Comparison of ENCODE assay signal across 11 mouse cellular contexts in genomic region chr7:127869149-127869810, GRCm38 (mm10). TPM values are rescaled to one million over a fixed set of nuclear protein-coding genes. Genes with fewer than 3 reads are reported as not detected.
A peak's percentile ranks its signal among the peaks of the same experiment; 100 is the strongest.
DNase-seq lines count a peak whose midpoint lies in the region; ATAC-seq and TF ChIP-seq lines count a peak whose summit lies in the region.
"Had no signal": no experiment of that assay in that cellular context is flagged by ENCODE, and none has a peak within 500 bp of the region (broad histone marks: within the 10 kb centered on the region; RNA-seq: fewer than 3 reads in every experiment).

No protein-coding gene starts in this region.

- peaks cover 13% of the 10 kb centered on the region for H3K4me1 ChIP-seq in kidney, embryonic 15.5 days
- peaks cover 4% of the 10 kb centered on the region for H3K4me1 ChIP-seq in embryonic facial prominence, embryonic 14.5 days (ENCODE audit: control insufficient read depth, insufficient read depth, low read length)
- peaks cover 10% of the 10 kb centered on the region for H3K4me1 ChIP-seq in liver, postnatal 0 days (ENCODE audit: insufficient read depth)

- intact Hi-C loops in left cerebral cortex, postnatal 14 days (cut with DNase I), result no loop called here

- no peak for TF ChIP-seq CTCF in liver, postnatal 0 days (IDR thresholded peaks at IDR 0.05; ENCODE audit: low read depth)

- no peak for TF ChIP-seq EP300 in liver, postnatal 0 days (IDR thresholded peaks at IDR 0.05; ENCODE audit: low read depth)

- peaks cover 68% of the 10 kb centered on the region for H3K36me3 ChIP-seq in kidney, embryonic 15.5 days
- peaks cover 64% of the 10 kb centered on the region for H3K36me3 ChIP-seq in embryonic facial prominence, embryonic 14.5 days (ENCODE audit: control insufficient read depth, insufficient read depth, low read length)
- peaks cover 22% of the 10 kb centered on the region for H3K36me3 ChIP-seq in liver, postnatal 0 days (replicated peaks; ENCODE audit: insufficient read depth, low read length)

- no peaks in the 10 kb centered on the region for H3K27me3 ChIP-seq in kidney, embryonic 15.5 days
- H3K27me3 ChIP-seq in embryonic facial prominence, embryonic 14.5 days (replicated peaks; ENCODE audit: control insufficient read depth, insufficient read depth, low read length), result no peaks in the 10 kb centered on the region
- no peaks in the 10 kb centered on the region for H3K27me3 ChIP-seq in liver, postnatal 0 days (ENCODE audit: insufficient read depth, low read length)
- H3K27me3 ChIP-seq: liver, embryonic 12.5 days had no signal

- no peaks in the 10 kb centered on the region for H3K9me3 ChIP-seq in kidney, embryonic 15.5 days (replicated peaks)
- no peaks in the 10 kb centered on the region for H3K9me3 ChIP-seq in embryonic facial prominence, embryonic 14.5 days (ENCODE audit: control insufficient read depth, low read length)
- no peaks in the 10 kb centered on the region for H3K9me3 ChIP-seq in liver, postnatal 0 days (ENCODE audit: low read length)
- H3K9me3 ChIP-seq: liver, embryonic 12.5 days had no signal

- WGBS in kidney, embryonic 15.5 days, result 74% methylated on average over 3 of the region's 3 CpGs
- WGBS in embryonic facial prominence, embryonic 14.5 days, result 52% methylated on average over 3 of the region's 3 CpGs
- 74% methylated on average over 3 of the region's 3 CpGs for WGBS in liver, postnatal 0 days (ENCODE audit: insufficient replicate concordance)

- H3K4me2 ChIP-seq in kidney, embryonic 15.5 days, result no peak overlapping the region
- no peak overlapping the region for H3K4me2 ChIP-seq in embryonic facial prominence, embryonic 14.5 days (ENCODE audit: low read depth, low read length)
- H3K4me2 ChIP-seq in liver, postnatal 0 days (ENCODE audit: low read depth, low read length), result no peak overlapping the region
- H3K4me2 ChIP-seq: liver, embryonic 12.5 days had no signal

- H3K27ac ChIP-seq in kidney, embryonic 15.5 days, result peak overlapping the region; percentile 18; the same call in 1 of the 2 replicates
- H3K27ac ChIP-seq in embryonic facial prominence, embryonic 14.5 days (replicated peaks; ENCODE audit: low read depth, low read length), result peak overlapping the region; percentile 44; the same call in 1 of the 2 replicates
- H3K27ac ChIP-seq in liver, postnatal 0 days (ENCODE audit: low read depth), result no peak overlapping the region
- H3K27ac ChIP-seq: liver, embryonic 12.5 days had no signal

- H3K4me3 ChIP-seq in kidney, embryonic 15.5 days (replicated peaks), result no peak overlapping the region
- no peak overlapping the region for H3K4me3 ChIP-seq in embryonic facial prominence, embryonic 14.5 days (ENCODE audit: low read depth, low read length)
- no peak overlapping the region for H3K4me3 ChIP-seq in liver, postnatal 0 days (ENCODE audit: low read depth, low read length)
- H3K4me3 ChIP-seq: liver, embryonic 12.5 days had no signal

- H3K9ac ChIP-seq in kidney, embryonic 15.5 days, result no peak overlapping the region
- H3K9ac ChIP-seq in embryonic facial prominence, embryonic 14.5 days (ENCODE audit: low read depth, low read length), result 0 out of 2 replicates have a peak overlapping the region, but pooled peaks have one; percentile 14
- H3K9ac ChIP-seq in liver, postnatal 0 days (replicated peaks), result no peak overlapping the region; the same call in 1 of the 2 replicates
- H3K9ac ChIP-seq: liver, embryonic 12.5 days had no signal

- DNase-seq in kidney, adult 18-20 months, result no peak
- peak; percentile 60 for DNase-seq in 3T3-L1 (ENCODE audit: low read depth, low spot score)
- DNase-seq in embryonic facial prominence, embryonic 14.5 days (ENCODE audit: low spot score), result peak; percentile 87
- peak; percentile 30 to 64 for DNase-seq in left cerebral cortex, postnatal 14 days (ENCODE audit: low spot score in 2 of 2)
- no peak for DNase-seq in adrenal gland, adult (ENCODE audit: inconsistent age in 2 of 2, low spot score in 1 of 2)
- DNase-seq in liver, postnatal 0 days, result no peak
- no peak for DNase-seq in T-cell, adult 2 months (ENCODE audit: low spot score)

- no peak for ATAC-seq in kidney, embryonic 15.5 days (replicated peaks; ENCODE audit: low FRiP score)
- peak; percentile 65 for ATAC-seq in embryonic facial prominence, embryonic 14.5 days (ENCODE audit: low read depth)
- ATAC-seq in liver, postnatal 0 days, result no peak
- ATAC-seq: liver, embryonic 12.5 days had no signal

RNA-seq across cellular contexts. Expression of gene Zfp646, which starts 6.7 kb away (rescaled TPM):
- polyA plus RNA-seq in kidney, embryonic 15.5 days (2015; fragmentation: Nextera tagmentation; extraction: Ambion mirVana), result 11.8 and 13.7 TPM in 2 replicates
- 13.3 and 14.0 TPM in 2 replicates for polyA plus RNA-seq in embryonic facial prominence, embryonic 14.5 days (2014; fragmentation: Nextera tagmentation; extraction: Ambion mirVana)
- 10 to 100 TPM; 25.0 to 25.6 TPM for total RNA-seq in left cerebral cortex, postnatal 14 days (2021)
- polyA plus RNA-seq in liver, postnatal 0 days (2015; fragmentation: Nextera tagmentation; extraction: Ambion mirVana), result 2.7 and 2.8 TPM in 2 replicates

RNA-seq across cellular contexts. Expression of gene Zfp668, which starts 7.3 kb away (rescaled TPM):
- 22.7 TPM in 2 replicates for polyA plus RNA-seq in kidney, embryonic 15.5 days (2015; fragmentation: Nextera tagmentation; extraction: Ambion mirVana)
- 11.2 and 14.7 TPM in 2 replicates for polyA plus RNA-seq in embryonic facial prominence, embryonic 14.5 days (2014; fragmentation: Nextera tagmentation; extraction: Ambion mirVana)
- 10 to 100 TPM; 22.0 to 22.6 TPM for total RNA-seq in left cerebral cortex, postnatal 14 days (2021)
- 3.7 and 4.5 TPM in 2 replicates for polyA plus RNA-seq in liver, postnatal 0 days (2015; fragmentation: Nextera tagmentation; extraction: Ambion mirVana)

RNA-seq across cellular contexts. Expression of gene Prss53, which starts 21.5 kb away (rescaled TPM):
- 2.2 and 2.7 TPM in 2 replicates for polyA plus RNA-seq in kidney, embryonic 15.5 days (2015; fragmentation: Nextera tagmentation; extraction: Ambion mirVana)
- 1.8 and 2.4 TPM in 2 replicates for polyA plus RNA-seq in embryonic facial prominence, embryonic 14.5 days (2014; fragmentation: Nextera tagmentation; extraction: Ambion mirVana)
- 1 to 10 TPM; 1.3 TPM for total RNA-seq in left cerebral cortex, postnatal 14 days (2021)
- 0.39 and 0.43 TPM in 2 replicates for polyA plus RNA-seq in liver, postnatal 0 days (2015; fragmentation: Nextera tagmentation; extraction: Ambion mirVana)

RNA-seq across cellular contexts. Expression of gene Gm21974, which starts 26.0 kb away (rescaled TPM):
- not detected in 2 replicates for polyA plus RNA-seq in kidney, embryonic 15.5 days (2015; fragmentation: Nextera tagmentation; extraction: Ambion mirVana)
- not detected in 2 replicates for polyA plus RNA-seq in embryonic facial prominence, embryonic 14.5 days (2014; fragmentation: Nextera tagmentation; extraction: Ambion mirVana)
- total RNA-seq in left cerebral cortex, postnatal 14 days (2021), result not detected
- not detected in 2 replicates for polyA plus RNA-seq in liver, postnatal 0 days (2015; fragmentation: Nextera tagmentation; extraction: Ambion mirVana)
- total RNA-seq: gastrocnemius, postnatal 36 days; MEL had no signal
- polyA plus RNA-seq: liver, embryonic 12.5 days had no signal

RNA-seq across cellular contexts. Expression of gene Vkorc1, which starts 26.1 kb away (rescaled TPM):
- polyA plus RNA-seq in kidney, embryonic 15.5 days (2015; fragmentation: Nextera tagmentation; extraction: Ambion mirVana), result 152 and 162 TPM in 2 replicates
- 286 and 318 TPM in 2 replicates for polyA plus RNA-seq in embryonic facial prominence, embryonic 14.5 days (2014; fragmentation: Nextera tagmentation; extraction: Ambion mirVana)
- 10 to 100 TPM; 21.9 to 25.5 TPM for total RNA-seq in left cerebral cortex, postnatal 14 days (2021)
- polyA plus RNA-seq in liver, postnatal 0 days (2015; fragmentation: Nextera tagmentation; extraction: Ambion mirVana), result 513 and 556 TPM in 2 replicates

Comparison
In these comparisons a context has a peak if more than half of its experiments do, and no peak if none do; other contexts are left out.
1. DNase-seq: peak in 3T3-L1 (single experiment), embryonic facial prominence, embryonic 14.5 days (single experiment) and left cerebral cortex, postnatal 14 days (2 of 2); none in kidney, adult 18-20 months (single experiment), adrenal gland, adult (0 of 2), liver, postnatal 0 days (single experiment) and T-cell, adult 2 months (single experiment).